Mouse (Mus musculus) left cerebral cortex, postnatal 36 days (tissue): ENCODE results near the gene Fancg. TPM values are rescaled to one million over a fixed set of nuclear protein-coding genes. Genes with fewer than 3 reads are reported as not detected.
A peak's percentile ranks its signal among the peaks of the same experiment; 100 is the strongest.

ENCODE experiments used
- DNase-seq, 2 experiments: peaks; one replicate each; pipeline ENCODE4 v3.0.0; 2021 to 2022; ENCODE audit warnings: low spot score in 2 of 2, mixed read lengths in 1 of 2
- intact Hi-C: fragments of 180-260 bp; cut with DNase I; formaldehyde crosslinking; loops from one replicate; pipeline ENCODE4 v1.15.1; 2025
- total RNA-seq, 2 experiments: library from RNA; stranded (reverse); gene quantifications; 2 replicates each; pipeline ENCODE4 v1.2.3; 2021

Fancg gene
- total RNA-seq, 2 experiments from 2014 or later = 8.5 to 12.5 TPM

GRCm38 (mm10) chr4:43037860-43038566 is 27.7 kb upstream of the Fancg start:
- intact Hi-C loops = loop anchor here (10.0 kb wide), 1 partner anchor 527 kb away; the partner anchor contains the start of genes Creb3 and Tln1
- DNase-seq = no peak

GRCm38 (mm10) chr4:43036356-43036755 is 26.1 kb upstream of the Fancg start:
- intact Hi-C loops = loop anchor here (10.0 kb wide), 1 partner anchor 528 kb away; the partner anchor contains the start of genes Creb3 and Tln1
- no peak for DNase-seq

- DNase-seq = no peak
- intact Hi-C loops = loop anchor here (10.0 kb wide), 1 partner anchor 529 kb away; the partner anchor contains the start of genes Creb3 and Tln1
These were observed 25.5 kb upstream of the Fancg start for GRCm38 (mm10) chr4:43035851-43036250.

GRCm38 (mm10) chr4:43033481-43033880 is 23.2 kb upstream of the Fancg start:
- intact Hi-C loops = loop anchor here (10.0 kb wide), 1 partner anchor 531 kb away; the partner anchor contains the start of genes Creb3 and Tln1
- no peak for DNase-seq

- intact Hi-C loops = loop anchor here (10.0 kb wide), 1 partner anchor 532 kb away; the partner anchor contains the start of genes Creb3 and Tln1
- DNase-seq = no peak
These were observed 22.2 kb upstream of the Fancg start for GRCm38 (mm10) chr4:43032501-43032900.

GRCm38 (mm10) chr4:43031237-43031995 is 21.1 kb upstream of the Fancg start, which contains the start of gene Stoml2:
TSS of gene Stoml2 (minus strand) at chr4:43031710.
- intact Hi-C loops = loop anchor here (10.0 kb wide), 1 partner anchor 533 kb away; the partner anchor contains the start of genes Creb3 and Tln1
- peak; percentile 91 to 92 for DNase-seq

GRCm38 (mm10) chr4:43030780-43031230 is 20.5 kb upstream of the Fancg start:
- intact Hi-C loops = loop anchor here (10.0 kb wide), 1 partner anchor 534 kb away; the partner anchor contains the start of genes Creb3 and Tln1

GRCm38 (mm10) chr4:43030352-43030751 is 20.0 kb upstream of the Fancg start:
- no peak for DNase-seq
- intact Hi-C loops = loop anchor here (10.0 kb wide), 1 partner anchor 534 kb away; the partner anchor contains the start of genes Creb3 and Tln1

More at GRCm38 (mm10) chr4:43030780-43031230, 20.5 kb upstream of the Fancg start:
- DNase-seq = no peak

- no peak for DNase-seq
- intact Hi-C loops = loop anchor here (10.0 kb wide), 1 partner anchor 535 kb away; the partner anchor contains the start of genes Creb3 and Tln1
These were observed 19.4 kb upstream of the Fancg start for GRCm38 (mm10) chr4:43029749-43030148.

GRCm38 (mm10) chr4:43029121-43029520 is 18.8 kb upstream of the Fancg start:
- intact Hi-C loops = no loop called here
- no peak for DNase-seq

- peak; percentile 95 for DNase-seq
- intact Hi-C loops = no loop called here
These were observed 15.0 kb upstream of the Fancg start, which contains the start of gene Pigo for GRCm38 (mm10) chr4:43025084-43025960. TSS of gene Pigo (minus strand) at chr4:43025819.

- no peak for DNase-seq
- intact Hi-C loops = no loop called here
These were observed 14.4 kb upstream of the Fancg start for GRCm38 (mm10) chr4:43024673-43025072.

- intact Hi-C loops = no loop called here
- no peak for DNase-seq
These were observed 11.0 kb upstream of the Fancg start for GRCm38 (mm10) chr4:43021341-43021740.

- intact Hi-C loops = no loop called here
- no peak for DNase-seq
These were observed 10.6 kb upstream of the Fancg start for GRCm38 (mm10) chr4:43020876-43021275.

GRCm38 (mm10) chr4:43019641-43020465 is 9.5 kb upstream of the Fancg start:
- DNase-seq = no peak
- intact Hi-C loops = no loop called here

- no peak for DNase-seq
- intact Hi-C loops = no loop called here
These were observed 8.9 kb upstream of the Fancg start for GRCm38 (mm10) chr4:43019176-43019575.

GRCm38 (mm10) chr4:43018156-43018555 is 7.8 kb upstream of the Fancg start:
- intact Hi-C loops = no loop called here
- no peak for DNase-seq

- intact Hi-C loops = no loop called here
- DNase-seq = no peak
These were observed 1.8 kb upstream of the Fancg start for GRCm38 (mm10) chr4:43012091-43012490.
